Mouse (Mus musculus): ENCODE measurements at regions not wholly inside any gene's neighbourhood (a gene's known extent, or its start where the extent isn't known, plus 50 kb on each side); places are given as distances from the start of the nearest gene placed in this dataset.

GRCm38 (mm10) chr9:83691332-83692198 is 114.5 kb downstream of the Elovl4 start:
- TF ChIP-seq POLR2A (IDR thresholded peaks at IDR 0.05; ENCODE audit: control insufficient read depth in 1 of 2, insufficient read depth in 1 of 2, low read depth in 1 of 2, low read length in 2 of 2, poor library complexity in 1 of 2) (no peak), CTCF (IDR thresholded peaks at IDR 0.05 in 2 of 3, conservative IDR thresholded peaks at IDR 0.05 in 1 of 3; ENCODE audit: control insufficient read depth in 1 of 3, insufficient read depth in 1 of 3, low read depth in 2 of 3, low read length in 3 of 3, poor library complexity in 1 of 3, severe bottlenecking in 1 of 3) (peak; percentile 68 to 89 (median 74)), TCF12 (IDR thresholded peaks at IDR 0.05; ENCODE audit: low read depth, low read length) (no peak)

Measured in MEL (cell line).